Mouse (Mus musculus) hematopoietic stem cell, adult 5-6 weeks (primary cell): ENCODE data around the gene Olfr231. TPM values are rescaled to one million over a fixed set of nuclear protein-coding genes. Genes with fewer than 3 reads are reported as not detected.

ENCODE experiments used
- ATAC-seq, 2 experiments: fragments of 125-278 bp in 1 of 2; replicated peaks in 1 of 2; 2 replicates each; pipeline ENCODE4 v1.8.0; 2016 to 2017; ENCODE audit warnings: inconsistent platforms in 2 of 2, mild to moderate bottlenecking in 2 of 2, moderate number of reproducible peaks in 2 of 2, low read depth in 1 of 2, moderate TSS enrichment in 1 of 2; ENCODE audit not compliant: low FRiP score in 2 of 2, poor library complexity in 2 of 2, severe bottlenecking in 2 of 2, insufficient read depth in 1 of 2, low TSS enrichment in 1 of 2
- total RNA-seq: library from RNA; stranded (forward); fragments of 172-1452, 232-1000 nt; gene quantifications from 2 replicates; pipeline ENCODE4 v1.2.3, GENCODE M21; 2017

The Olfr231 gene
- not detected in 2 replicates for total RNA-seq

GRCm38 (mm10) chr1:174121062-174121461 lies at the start of gene Olfr231:
Gene Olfr231, minus strand, starts transcription at chr1:174121162.
- no peak for ATAC-seq

GRCm38 (mm10) chr1:174169024-174169423 lies 48.1 kb upstream of the Olfr231 start:
- ATAC-seq, result peak in 1 of 2 experiments; percentile 25; a peak in 1 of 4 replicates

- peak; percentile 93 to 99 for ATAC-seq
These were observed 38.1 kb upstream of the Olfr231 start for GRCm38 (mm10) chr1:174159095-174159494.

GRCm38 (mm10) chr1:174158512-174158911 lies 37.5 kb upstream of the Olfr231 start:
- no peak for ATAC-seq

GRCm38 (mm10) chr1:174157622-174158021 lies 36.7 kb upstream of the Olfr231 start:
- ATAC-seq, result no peak

GRCm38 (mm10) chr1:174155333-174155732 lies 34.4 kb upstream of the Olfr231 start, which contains the start of gene Olfr420:
Gene Olfr420, plus strand, starts transcription at chr1:174155633.
- ATAC-seq, result no peak

GRCm38 (mm10) chr1:174149289-174149688 lies 28.3 kb upstream of the Olfr231 start:
- ATAC-seq, result no peak

GRCm38 (mm10) chr1:174146696-174147095 lies 25.7 kb upstream of the Olfr231 start:
- ATAC-seq, result no peak

- ATAC-seq, result peak; percentile 48 to 67; a peak in 3 of 4 replicates
These were observed 20.4 kb upstream of the Olfr231 start for GRCm38 (mm10) chr1:174141384-174141783.

- ATAC-seq, result no peak
These were observed 11.0 kb upstream of the Olfr231 start for GRCm38 (mm10) chr1:174131999-174132398.

GRCm38 (mm10) chr1:174131217-174131616 lies 10.3 kb upstream of the Olfr231 start, which contains the start of gene Olfr424:
Gene Olfr424, plus strand, starts transcription at chr1:174131517.
- ATAC-seq, result no peak

GRCm38 (mm10) chr1:174103735-174104134 lies 17.2 kb downstream of the Olfr231 start:
- no peak; a peak in 1 of 4 replicates for ATAC-seq

- ATAC-seq, result no peak
These were observed 24.4 kb downstream of the Olfr231 start, which contains the start of gene Olfr427 for GRCm38 (mm10) chr1:174096591-174096990. Gene Olfr427, plus strand, starts transcription at chr1:174096891.

- no peak for ATAC-seq
These were observed 36.9 kb downstream of the Olfr231 start, which contains the start of gene Olfr429 for GRCm38 (mm10) chr1:174084031-174084430. Gene Olfr429, plus strand, starts transcription at chr1:174084331.

GRCm38 (mm10) chr1:174066305-174066704 lies 54.7 kb downstream of the Olfr231 start, which contains the start of gene Olfr430:
Gene Olfr430, plus strand, starts transcription at chr1:174066605.
- no peak for ATAC-seq

Other genes with a start within 250 kb of the Olfr231 start
- gene Ifi211, start 208.1 kb downstream of the Olfr231 start, total RNA-seq, result 4.3 TPM in 1 of 2 replicates, not detected in the other
- 280 and 342 TPM in 2 replicates for gene Mndal, start 178.7 kb downstream of the Olfr231 start, total RNA-seq
- gene Ifi203, start 178.5 kb downstream of the Olfr231 start, total RNA-seq, result 158 and 228 TPM in 2 replicates
- gene Ifi202b, start 138.4 kb downstream of the Olfr231 start, total RNA-seq, result not detected in 2 replicates
- gene Ifi205, start 89.4 kb downstream of the Olfr231 start, total RNA-seq, result 2.1 and 4.3 TPM in 2 replicates
- 0.13 TPM in 1 of 2 replicates, not detected in the other for gene Olfr433, start 80.5 kb downstream of the Olfr231 start, total RNA-seq
- gene Olfr432, start 72.0 kb downstream of the Olfr231 start, total RNA-seq, result not detected in 2 replicates
- not detected in 2 replicates for gene Olfr430, start 54.6 kb downstream of the Olfr231 start, total RNA-seq
- gene Olfr429, start 36.8 kb downstream of the Olfr231 start, total RNA-seq, result not detected in 2 replicates
- gene Olfr427, start 24.3 kb downstream of the Olfr231 start, total RNA-seq, result not detected in 2 replicates
- not detected in 2 replicates for gene Olfr424, start 10.4 kb upstream of the Olfr231 start, total RNA-seq
- gene Olfr420, start 34.5 kb upstream of the Olfr231 start, total RNA-seq, result not detected in 2 replicates
- gene Spta1, start 51.6 kb upstream of the Olfr231 start, total RNA-seq, result 2.4 and 11.4 TPM in 2 replicates
- gene Olfr419, start 130.9 kb upstream of the Olfr231 start, total RNA-seq, result not detected in 2 replicates
- not detected in 2 replicates for gene Mptx1, start 209.4 kb upstream of the Olfr231 start, total RNA-seq
- gene Olfr417, start 244.0 kb upstream of the Olfr231 start, total RNA-seq, result 0.56 and 3.6 TPM in 2 replicates